Mouse (Mus musculus) hindbrain, embryonic 16.5 days (tissue): ENCODE results near the gene Bloc1s1. TPM values are rescaled to one million over a fixed set of nuclear protein-coding genes. Genes with fewer than 3 reads are reported as not detected.
A peak's percentile ranks its signal among the peaks of the same experiment; 100 is the strongest.

Experiments used
- ATAC-seq: fragments of 200-750 bp; cut with Nextera tagmentation; 2 replicates; pipeline ENCODE4 v1.8.0; 2017; ENCODE audit warnings: moderate TSS enrichment, moderate library complexity
- H3K27ac ChIP-seq: fragments of 300-500 bp; sonication (generic); 2 replicates; pipeline ENCODE4 v1.5.1; 2014; ENCODE audit warnings: low read depth, mild to moderate bottlenecking, control low read depth, low read length, moderate library complexity
- H3K27me3 ChIP-seq: fragments of 300-500 bp; sonication (generic); replicated peaks from 2 replicates; pipeline ENCODE4 v1.6.1; 2014; ENCODE audit warnings: low read length; ENCODE audit not compliant: control insufficient read depth, insufficient read depth
- H3K36me3 ChIP-seq: fragments of 300-500 bp; sonication (generic); 2 replicates; pipeline ENCODE4 v1.6.1; 2014; ENCODE audit warnings: mild to moderate bottlenecking, low read length, moderate library complexity, mixed read lengths; ENCODE audit not compliant: control insufficient read depth, insufficient read depth
- H3K4me1 ChIP-seq: fragments of 300-500 bp; sonication (generic); 2 replicates; pipeline ENCODE4 v1.6.1; 2014; ENCODE audit warnings: low read depth, low read length; ENCODE audit not compliant: control insufficient read depth, insufficient read depth
- H3K4me2 ChIP-seq: fragments of 300-500 bp; sonication (generic); 2 replicates; pipeline ENCODE4 v1.6.1; 2014; ENCODE audit warnings: mild to moderate bottlenecking, low read length, control low read depth, moderate library complexity
- H3K4me3 ChIP-seq: fragments of 300-500 bp; sonication (generic); 2 replicates; pipeline ENCODE4 v1.5.1; 2014; ENCODE audit warnings: mild to moderate bottlenecking, low read length, control low read depth, moderate library complexity
- H3K9ac ChIP-seq: fragments of 300-500 bp; sonication (generic); 2 replicates; pipeline ENCODE4 v1.6.1; 2014; ENCODE audit warnings: low read depth, mild to moderate bottlenecking, control low read depth, low read length, moderate library complexity
- H3K9me3 ChIP-seq: fragments of 300-500 bp; sonication (generic); 2 replicates; pipeline ENCODE4 v1.6.1; 2014; ENCODE audit warnings: mild to moderate bottlenecking, low read length, moderate library complexity; ENCODE audit not compliant: control insufficient read depth
- WGBS: fragments of 180-500 bp; shearing (Covaris S2); extraction: QIAGEN DNeasy Blood & Tissue Kit; methylation state at CpG from one replicate; pipeline ENCODE4 v1.1.7; 2014; 5-methylcytosine and 5-hydroxymethylcytosine counted together
- polyA plus RNA-seq: library from polyadenylated mRNA; unstranded; fragments of >200 nt; fragmentation: Nextera tagmentation; extraction: Ambion mirVana; gene quantifications from 2 replicates; pipeline ENCODE4 v1.2.1, GENCODE M21; 2015

Gene Bloc1s1
- polyA plus RNA-seq, 1 experiment from 2014 or later = 278 TPM

DNA sequence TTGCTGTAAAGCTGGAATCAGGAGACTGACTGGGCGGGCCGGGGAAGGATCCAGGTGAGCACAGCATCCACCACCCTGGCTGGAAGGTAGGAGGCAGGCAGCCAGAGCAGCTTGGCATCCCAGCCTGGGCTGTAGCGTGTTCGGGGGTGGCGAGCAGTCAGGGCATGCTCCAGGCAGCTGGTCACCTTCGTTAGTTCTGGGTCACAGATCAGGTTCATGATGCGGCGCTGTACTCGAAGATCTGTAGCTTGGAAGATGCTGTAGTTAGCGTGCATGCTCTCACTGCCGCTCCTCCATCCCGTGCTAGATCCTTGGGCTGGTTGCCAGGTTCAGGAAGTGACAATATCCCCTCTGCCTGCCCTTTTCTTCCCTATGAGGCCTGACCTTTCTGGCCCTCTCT lies 10.1 kb downstream of the Bloc1s1 start:
- Histone ChIP-seq H3K27me3 (no peaks in the 10 kb centered on the region), H3K36me3 (no peaks in the 10 kb centered on the region; the same call in 1 of the 2 replicates), H3K9ac (no peak overlapping the region), H3K4me3 (no peak overlapping the region), H3K4me1 (peaks cover 12% of the 10 kb centered on the region), H3K4me2 (no peak overlapping the region), H3K27ac (no peak overlapping the region), H3K9me3 (no peaks in the 10 kb centered on the region)
- 74% methylated on average over 12 of the region's 12 CpGs for WGBS
- 0 out of 2 replicates have a peak, but pooled peaks have one; percentile 5 for ATAC-seq

DNA sequence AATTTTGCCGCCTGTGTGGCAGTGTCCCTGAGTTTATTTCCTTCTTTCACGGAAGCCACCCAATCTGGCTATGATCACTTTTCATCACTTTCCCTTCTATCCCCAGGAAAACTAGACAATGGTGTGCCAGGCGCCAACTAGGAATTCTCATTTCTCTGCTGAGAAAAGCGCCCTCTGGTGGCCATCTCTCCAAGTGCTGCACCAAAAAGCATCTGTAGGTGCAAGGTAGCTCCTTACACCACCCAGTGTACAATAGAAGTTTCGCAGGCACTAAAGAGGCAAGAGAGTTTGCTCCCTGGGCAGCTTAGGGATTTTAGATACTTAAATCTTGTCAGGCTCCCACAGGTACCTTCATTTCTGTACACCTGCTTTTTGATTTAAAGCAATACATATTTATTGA lies 10.6 kb downstream of the Bloc1s1 start:
- 0 out of 2 replicates have a peak, but pooled peaks have one; percentile 7 for ATAC-seq
- Histone ChIP-seq H3K27me3 (no peaks in the 10 kb centered on the region), H3K9ac (no peak overlapping the region; the same call in 1 of the 2 replicates), H3K36me3 (no peaks in the 10 kb centered on the region; the same call in 1 of the 2 replicates), H3K4me2 (no peak overlapping the region), H3K4me1 (peaks cover 11% of the 10 kb centered on the region), H3K9me3 (no peaks in the 10 kb centered on the region), H3K4me3 (no peak overlapping the region), H3K27ac (no peak overlapping the region; the same call in 1 of the 2 replicates)
- WGBS = 3% methylated on average over 5 of the region's 5 CpGs

DNA sequence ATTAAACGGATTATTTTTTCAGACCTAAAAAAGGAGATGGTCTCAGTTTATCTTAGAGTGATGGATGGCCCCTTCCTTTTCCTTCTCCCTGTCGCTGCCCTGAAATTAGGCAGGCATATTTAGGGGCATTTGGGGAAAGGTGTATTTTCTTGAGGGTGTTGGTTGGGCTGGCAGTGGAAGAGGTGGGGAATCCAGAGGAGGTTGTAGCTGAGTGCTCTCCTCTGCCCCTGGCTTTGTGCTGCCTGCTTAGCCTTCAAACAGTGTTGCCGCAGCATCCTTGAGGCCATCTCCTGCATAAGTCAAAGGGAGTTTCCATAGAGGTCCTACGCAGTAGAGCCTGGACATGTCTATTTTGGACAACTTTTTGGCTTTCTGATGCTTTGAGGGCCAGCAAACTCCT lies 11.0 kb downstream of the Bloc1s1 start:
- peaks cover 10% of the 10 kb centered on the region for H3K4me1 ChIP-seq
- 81% methylated on average over 4 of the region's 4 CpGs for WGBS

DNA sequence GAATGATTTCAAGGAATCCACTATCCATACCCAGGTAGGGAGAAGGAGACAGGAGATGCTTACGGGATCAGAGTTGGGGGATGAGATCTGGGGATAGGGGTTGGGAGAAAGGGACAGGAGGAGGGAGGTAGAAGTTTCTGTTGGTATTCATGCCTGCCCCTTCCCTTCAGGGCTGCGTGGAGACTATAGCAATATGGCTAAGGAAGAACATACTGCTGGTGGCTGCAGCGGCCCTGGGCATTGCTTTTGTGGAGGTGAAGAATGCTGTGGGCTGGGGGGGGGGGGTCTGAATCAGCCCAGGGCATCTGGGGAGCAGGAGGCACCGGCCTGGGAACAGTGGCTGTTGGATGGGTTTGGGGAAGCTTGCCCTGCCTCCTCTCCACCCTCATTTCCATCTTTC lies 11.6 kb downstream of the Bloc1s1 start:
- no peak overlapping the region for H3K27ac ChIP-seq
- no peaks in the 10 kb centered on the region; the same call in 1 of the 2 replicates for H3K36me3 ChIP-seq
- H3K4me3 ChIP-seq = no peak overlapping the region
- H3K9me3 ChIP-seq = no peaks in the 10 kb centered on the region
- ATAC-seq = no peak
- H3K27me3 ChIP-seq = no peaks in the 10 kb centered on the region
- H3K4me1 ChIP-seq = peaks cover 7% of the 10 kb centered on the region
- no peak overlapping the region; the same call in 1 of the 2 replicates for H3K9ac ChIP-seq
- 71% methylated on average over 4 of the region's 4 CpGs for WGBS
- H3K4me2 ChIP-seq = no peak overlapping the region

More for the DNA sequence above, 11.0 kb downstream of the Bloc1s1 start:
- Histone ChIP-seq H3K9ac (peak overlapping the region; percentile 8; the same call in 1 of the 2 replicates), H3K4me3 (no peak overlapping the region), H3K9me3 (no peaks in the 10 kb centered on the region), H3K27me3 (no peaks in the 10 kb centered on the region), H3K27ac (peak overlapping the region; percentile 36; the same call in 1 of the 2 replicates), H3K4me2 (no peak overlapping the region), H3K36me3 (no peaks in the 10 kb centered on the region; the same call in 1 of the 2 replicates)
- ATAC-seq = no peak

DNA sequence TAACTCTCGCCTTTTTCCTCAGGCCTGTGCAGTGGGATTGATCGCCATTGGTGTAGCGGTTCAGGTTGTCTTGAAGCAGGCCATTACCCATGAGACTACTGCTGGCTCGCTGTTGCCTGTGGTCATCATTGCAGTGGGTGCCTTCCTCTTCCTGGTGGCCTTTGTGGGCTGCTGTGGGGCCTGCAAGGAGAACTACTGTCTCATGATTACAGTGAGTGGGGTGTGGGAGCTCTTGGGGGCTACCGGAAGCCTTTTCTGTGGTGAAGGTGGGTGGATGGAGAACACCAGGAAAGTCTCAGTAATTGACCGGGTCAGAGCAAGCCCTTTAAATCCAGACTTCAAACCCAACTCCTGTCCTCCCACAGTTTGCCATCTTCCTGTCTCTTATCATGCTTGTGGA lies 12.4 kb downstream of the Bloc1s1 start:
- 90% methylated on average over 6 of the region's 6 CpGs for WGBS
- Histone ChIP-seq H3K9ac (no peak overlapping the region; the same call in 1 of the 2 replicates), H3K27ac (no peak overlapping the region), H3K4me3 (no peak overlapping the region; the same call in 1 of the 2 replicates), H3K4me2 (peak overlapping the region; percentile 79), H3K9me3 (no peaks in the 10 kb centered on the region), H3K27me3 (no peaks in the 10 kb centered on the region), H3K4me1 (peaks cover 7% of the 10 kb centered on the region), H3K36me3 (no peaks in the 10 kb centered on the region)
- no peak for ATAC-seq

DNA sequence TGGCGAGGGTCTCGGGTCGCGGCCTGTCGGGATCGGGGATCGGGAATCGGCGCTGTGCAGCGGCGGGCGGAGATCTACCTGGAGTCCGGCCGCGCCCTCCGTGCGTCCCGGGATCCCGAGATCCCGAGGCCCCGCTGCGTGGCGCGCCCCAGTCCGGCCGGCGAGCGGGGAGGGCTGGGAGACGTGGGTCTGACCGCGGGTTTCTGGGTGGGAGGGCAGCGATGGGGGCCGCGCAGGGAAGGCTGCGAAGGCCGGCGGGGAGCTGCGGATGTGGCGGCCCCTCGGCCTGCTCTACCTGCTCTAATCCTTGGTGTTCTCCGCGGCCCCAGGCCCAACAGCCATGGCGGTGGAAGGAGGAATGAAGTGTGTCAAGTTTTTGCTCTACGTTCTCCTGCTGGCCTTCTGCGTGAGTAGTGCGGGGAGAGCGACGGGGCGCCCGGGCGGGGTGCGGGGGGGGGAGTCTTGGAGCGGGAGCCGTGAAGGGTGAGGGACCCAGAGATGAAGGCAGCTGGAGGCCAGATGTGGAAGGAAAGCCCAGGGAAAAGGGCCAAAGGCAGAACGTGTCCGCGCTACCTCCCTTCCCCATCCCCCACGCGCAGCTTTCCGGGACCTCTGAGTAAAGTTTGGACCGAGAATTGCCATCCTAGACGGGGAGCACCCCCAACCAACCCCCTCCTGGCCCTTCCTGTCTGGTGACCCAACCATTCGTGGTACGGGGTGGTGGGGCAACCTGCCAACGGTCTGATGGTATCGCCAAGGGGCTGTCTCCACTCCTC lies 13.6 kb downstream of the Bloc1s1 start:
- Histone ChIP-seq H3K4me3 (peak overlapping the region; percentile 78), H3K9me3 (no peaks in the 10 kb centered on the region), H3K4me1 (peaks cover 7% of the 10 kb centered on the region), H3K27ac (peak overlapping the region; percentile 81), H3K4me2 (peak overlapping the region; percentile 79), H3K36me3 (no peaks in the 10 kb centered on the region), H3K27me3 (no peaks in the 10 kb centered on the region), H3K9ac (peak overlapping the region; percentile 94)
- 2% methylated on average over 59 of the region's 66 CpGs for WGBS
- ATAC-seq = peak; percentile 48

DNA sequence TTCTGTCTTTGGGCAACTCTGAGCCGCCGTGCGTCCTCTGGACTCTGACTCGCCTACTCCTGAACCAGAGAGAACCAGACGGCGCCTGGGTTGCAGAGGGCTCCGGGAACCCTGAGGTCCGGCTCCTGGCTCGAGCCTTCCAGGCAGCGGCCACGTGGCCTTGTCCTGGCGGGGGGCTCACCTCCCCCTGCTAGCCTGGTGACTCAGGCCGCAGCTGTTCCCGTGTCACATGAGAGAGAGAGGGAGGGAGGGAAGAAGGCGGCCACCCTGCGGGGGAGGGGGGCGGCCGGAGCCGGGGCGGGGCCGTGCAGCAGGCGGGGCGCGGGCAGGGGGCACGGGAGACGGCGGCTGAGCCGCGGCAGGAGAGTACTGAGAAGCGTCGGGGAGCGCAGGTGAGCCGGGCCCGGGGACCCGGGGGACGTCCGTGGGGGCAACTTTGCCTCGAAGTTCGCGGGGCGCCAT lies 14.2 kb downstream of the Bloc1s1 start:
- peak; percentile 71 for ATAC-seq

DNA sequence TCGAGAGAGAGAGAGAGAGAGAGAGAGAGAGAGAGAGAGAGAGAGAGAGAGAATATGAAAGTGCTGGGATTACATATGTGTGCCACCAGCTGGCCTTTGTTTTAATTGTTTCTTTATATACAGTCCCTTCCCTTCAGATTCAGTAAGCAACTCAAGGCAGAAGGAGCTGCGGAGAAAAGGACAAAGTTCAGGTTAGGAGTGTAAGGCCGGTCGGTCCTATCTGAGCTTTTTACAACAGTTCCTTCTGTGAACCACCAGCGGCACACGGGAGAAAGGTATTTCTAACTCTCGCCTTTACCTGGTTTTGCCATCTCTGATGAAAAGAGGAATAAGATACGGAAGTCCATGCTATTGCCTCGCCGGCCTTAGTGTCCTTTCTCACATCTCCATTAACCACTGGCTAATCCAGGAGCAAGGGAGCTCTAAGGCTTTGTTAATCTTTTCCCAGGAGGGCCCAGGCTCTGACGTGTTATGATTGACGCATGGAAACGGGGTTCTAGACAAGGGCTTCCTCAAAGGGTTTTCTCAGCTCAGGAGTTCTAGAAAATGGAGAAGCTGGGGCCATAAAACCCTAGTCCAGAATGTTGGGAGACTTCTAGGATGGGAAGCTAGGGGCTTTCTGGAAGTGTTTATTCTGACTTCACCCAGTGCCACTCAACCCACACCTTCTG lies 14.9 kb downstream of the Bloc1s1 start:
- no peak for ATAC-seq

More for the DNA sequence above, 14.2 kb downstream of the Bloc1s1 start:
- H3K9ac ChIP-seq = peak overlapping the region; percentile 94
- no peaks in the 10 kb centered on the region for H3K9me3 ChIP-seq
- no peaks in the 10 kb centered on the region for H3K27me3 ChIP-seq
- H3K27ac ChIP-seq = peak overlapping the region; percentile 81
- H3K36me3 ChIP-seq = no peaks in the 10 kb centered on the region
- peak overlapping the region; percentile 78 for H3K4me3 ChIP-seq
- H3K4me2 ChIP-seq = peak overlapping the region; percentile 79
- peaks cover 7% of the 10 kb centered on the region for H3K4me1 ChIP-seq
- under 1% methylated on average over 27 of the region's 41 CpGs for WGBS

DNA sequence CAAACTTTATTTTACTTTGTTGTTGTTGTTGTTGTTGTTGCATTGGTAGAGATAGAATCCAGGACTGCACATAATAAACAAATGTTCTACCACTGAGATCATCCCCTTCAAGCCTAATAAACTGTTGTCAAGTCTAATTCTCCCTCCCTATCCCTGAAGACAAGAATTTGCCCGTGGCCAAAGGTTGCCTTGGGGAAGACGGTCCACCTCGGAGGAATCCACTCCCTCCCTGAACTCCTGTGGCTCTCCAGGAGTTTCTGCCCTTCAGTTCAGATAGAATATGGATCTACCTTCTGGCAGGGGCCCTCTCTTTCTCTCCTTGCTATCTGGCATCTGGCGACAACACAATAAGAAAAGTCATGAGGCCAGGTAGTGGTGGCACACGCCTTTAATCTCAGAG lies 19.0 kb downstream of the Bloc1s1 start:
- Histone ChIP-seq H3K27ac (no peak overlapping the region), H3K9me3 (no peaks in the 10 kb centered on the region), H3K9ac (no peak overlapping the region), H3K4me1 (peaks cover 7% of the 10 kb centered on the region), H3K4me3 (no peak overlapping the region), H3K27me3 (no peaks in the 10 kb centered on the region), H3K4me2 (no peak overlapping the region), H3K36me3 (no peaks in the 10 kb centered on the region)
- no peak for ATAC-seq
- 73% methylated on average over 5 of the region's 5 CpGs for WGBS

More for the DNA sequence above, 14.9 kb downstream of the Bloc1s1 start:
- Histone ChIP-seq H3K9ac (peak overlapping the region; percentile 94), H3K27ac (0 out of 2 replicates have a peak overlapping the region, but pooled peaks have one; percentile 81), H3K9me3 (no peaks in the 10 kb centered on the region), H3K4me2 (peak overlapping the region; percentile 79), H3K27me3 (no peaks in the 10 kb centered on the region), H3K4me3 (peak overlapping the region; percentile 78), H3K4me1 (peaks cover 7% of the 10 kb centered on the region), H3K36me3 (no peaks in the 10 kb centered on the region)
- 59% methylated on average over 13 of the region's 13 CpGs for WGBS
